Mouse (Mus musculus) hindbrain, embryonic 10.5 days (tissue): ENCODE data around the gene Ints6l. TPM values are rescaled to one million over a fixed set of nuclear protein-coding genes. Genes with fewer than 3 reads are reported as not detected.

Experiments
- DNase-seq: peaks from one replicate; pipeline ENCODE4 v3.0.0-alpha.2; 2017; ENCODE audit warnings: low spot score
- H3K27ac ChIP-seq: fragments of 300-500 bp; sonication (generic); 2 replicates; pipeline ENCODE4 v1.5.1; 2016; ENCODE audit warnings: mild to moderate bottlenecking, moderate library complexity
- H3K27me3 ChIP-seq: fragments of 300-500 bp; sonication (generic); 2 replicates; pipeline ENCODE4 v1.6.1; 2016; ENCODE audit warnings: mild to moderate bottlenecking; ENCODE audit not compliant: poor library complexity, insufficient read depth, severe bottlenecking
- H3K36me3 ChIP-seq: fragments of 300-500 bp; sonication (generic); 2 replicates; pipeline ENCODE4 v1.6.1; 2016; ENCODE audit warnings: mild to moderate bottlenecking, moderate library complexity
- H3K4me1 ChIP-seq: fragments of 300-500 bp; sonication (generic); replicated peaks from 2 replicates; pipeline ENCODE4 v1.6.1; 2016; ENCODE audit warnings: mild to moderate bottlenecking
- H3K4me3 ChIP-seq: fragments of 300-500 bp; sonication (generic); 2 replicates; pipeline ENCODE4 v1.5.1; 2016; ENCODE audit warnings: mild to moderate bottlenecking, moderate library complexity
- H3K9me3 ChIP-seq: fragments of 300-500 bp; sonication (generic); 2 replicates; pipeline ENCODE4 v1.6.1; 2016; ENCODE audit warnings: mild to moderate bottlenecking, moderate library complexity
- WGBS: fragments of 180-500 bp; shearing (Covaris S2); methylation state at CpG from one replicate; pipeline ENCODE4 v1.1.7; 2016; 5-methylcytosine and 5-hydroxymethylcytosine counted together
- polyA plus RNA-seq: library from polyadenylated mRNA; unstranded; fragments of >200 nt; fragmentation: Nextera tagmentation; extraction: Ambion mirVana; gene quantifications from 2 replicates; pipeline ENCODE4 v1.2.1, GENCODE M21; 2016

Gene Ints6l
- 19.4 and 23.9 TPM in 2 replicates for polyA plus RNA-seq

GRCm38 (mm10) chrX:56454671-56455371 lies at the start of gene Ints6l:
Gene Ints6l, plus strand, starts transcription at chrX:56454857.
- 0 out of 2 replicates have a peak, but pooled peaks cover 4% of the 10 kb centered on the region for H3K4me1 ChIP-seq
- peak within 1 kb of the TSS; percentile 95 for H3K27ac ChIP-seq
- H3K27me3 ChIP-seq: no peaks in the 10 kb centered on the region
- peak; percentile 75 for DNase-seq
- 16% methylated on average over 22 of the region's 22 CpGs for WGBS
- no peaks in the 10 kb centered on the region for H3K9me3 ChIP-seq
- no peaks in the 10 kb centered on the region for H3K36me3 ChIP-seq
- peak within 1 kb of the TSS; percentile 69 for H3K4me3 ChIP-seq

DNA sequence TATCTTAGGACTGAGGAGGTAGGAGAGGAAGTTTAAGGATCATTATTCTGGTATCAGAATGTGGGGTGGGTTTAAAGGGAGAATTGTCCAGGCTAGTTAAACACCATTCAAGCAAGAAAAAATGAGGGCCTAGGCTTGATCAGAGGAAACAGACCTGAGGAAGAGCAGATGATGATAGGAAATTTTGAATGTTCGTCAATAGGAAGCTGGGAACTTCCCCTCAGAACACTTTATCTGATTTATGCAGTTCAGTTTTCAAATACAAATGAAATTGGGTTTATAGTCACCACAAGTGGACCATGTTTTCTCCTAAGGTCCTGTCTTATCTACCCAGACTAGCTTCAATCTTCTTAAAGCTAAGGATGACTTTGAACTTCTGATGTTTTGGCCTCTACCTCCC lies 49.2 kb upstream of the Ints6l start:
- no peak overlapping the region for H3K27ac ChIP-seq
- H3K27me3 ChIP-seq: no peaks in the 10 kb centered on the region
- DNase-seq: no peak
- H3K4me1 ChIP-seq: no peaks in the 10 kb centered on the region
- 69% methylated on average over 1 of the region's 1 CpGs for WGBS
- H3K4me3 ChIP-seq: no peak overlapping the region
- no peaks in the 10 kb centered on the region for H3K36me3 ChIP-seq
- H3K9me3 ChIP-seq: no peaks in the 10 kb centered on the region

DNA sequence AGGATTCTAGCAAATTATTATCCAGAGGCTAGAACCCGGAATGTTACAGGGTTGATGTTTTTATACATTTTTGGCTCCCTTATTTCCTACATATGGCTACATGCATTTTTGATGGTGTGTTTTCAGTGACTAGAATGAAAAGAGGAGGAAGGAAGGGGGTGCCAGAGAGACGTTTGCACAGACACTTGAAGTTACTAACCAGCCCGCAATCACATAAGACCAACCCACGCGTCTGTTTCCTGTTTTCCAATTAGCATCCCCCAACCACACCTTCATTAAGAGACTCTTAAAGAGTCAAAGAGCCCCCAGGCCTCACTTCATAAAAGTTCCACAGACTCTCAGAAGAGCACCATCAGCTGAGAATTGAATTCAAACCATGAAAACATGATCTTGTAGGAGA lies 48.5 kb upstream of the Ints6l start:
- Histone ChIP-seq H3K27me3 (no peaks in the 10 kb centered on the region), H3K4me1 (no peaks in the 10 kb centered on the region), H3K36me3 (no peaks in the 10 kb centered on the region), H3K27ac (no peak overlapping the region), H3K4me3 (no peak overlapping the region), H3K9me3 (no peaks in the 10 kb centered on the region)
- no peak for DNase-seq
- 81% methylated on average over 5 of the region's 5 CpGs for WGBS

- H3K27ac ChIP-seq: no peak overlapping the region
- H3K4me3 ChIP-seq: no peak overlapping the region
- no peaks in the 10 kb centered on the region for H3K9me3 ChIP-seq
- no peak for DNase-seq
- no peaks in the 10 kb centered on the region for H3K4me1 ChIP-seq
- H3K36me3 ChIP-seq: no peaks in the 10 kb centered on the region
- H3K27me3 ChIP-seq: no peaks in the 10 kb centered on the region
- WGBS: 81% methylated on average over 3 of the region's 3 CpGs
These were observed 38.4 kb upstream of the Ints6l start for GRCm38 (mm10) chrX:56416277-56416676.

GRCm38 (mm10) chrX:56417541-56417940 lies 37.1 kb upstream of the Ints6l start:
- no peak for DNase-seq
- no peaks in the 10 kb centered on the region for H3K9me3 ChIP-seq
- no peak overlapping the region for H3K27ac ChIP-seq
- no peaks in the 10 kb centered on the region for H3K27me3 ChIP-seq
- 72% methylated on average over 4 of the region's 4 CpGs for WGBS
- no peaks in the 10 kb centered on the region for H3K4me1 ChIP-seq
- H3K4me3 ChIP-seq: no peak overlapping the region
- H3K36me3 ChIP-seq: no peaks in the 10 kb centered on the region

- Histone ChIP-seq H3K27ac (no peak overlapping the region), H3K4me1 (no peaks in the 10 kb centered on the region), H3K36me3 (no peaks in the 10 kb centered on the region), H3K27me3 (no peaks in the 10 kb centered on the region), H3K4me3 (no peak overlapping the region), H3K9me3 (no peaks in the 10 kb centered on the region)
- DNase-seq: no peak
- 39% methylated on average over 2 of the region's 2 CpGs for WGBS
These were observed 24.1 kb upstream of the Ints6l start for GRCm38 (mm10) chrX:56430601-56431000.

DNA sequence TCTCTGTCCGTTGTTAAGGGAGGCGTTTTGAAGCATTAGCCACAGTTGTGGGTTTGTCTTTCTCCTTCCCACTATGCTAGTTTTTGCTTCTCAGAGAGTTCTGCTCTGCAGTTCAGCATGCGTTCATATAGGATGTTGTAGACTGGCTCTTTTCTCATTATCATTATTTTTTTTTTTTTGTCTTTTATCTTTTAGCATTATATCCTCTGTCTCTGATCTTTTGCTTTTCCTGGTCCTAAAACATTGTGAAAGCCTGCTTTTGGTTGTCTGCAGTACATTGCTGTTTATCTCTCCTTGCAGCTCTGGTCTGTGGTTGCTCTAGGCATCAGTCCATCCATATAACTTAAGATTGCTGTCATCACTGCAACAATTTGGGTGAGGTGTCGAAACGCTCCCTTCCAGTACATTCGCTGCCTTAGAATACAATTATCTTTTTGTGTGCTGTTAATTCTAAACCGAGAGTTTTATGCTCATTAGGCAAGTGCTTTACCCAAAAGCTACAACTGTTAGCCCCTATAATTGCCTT lies 18.8 kb upstream of the Ints6l start:
- Histone ChIP-seq H3K4me3 (no peak overlapping the region), H3K4me1 (no peaks in the 10 kb centered on the region), H3K27me3 (no peaks in the 10 kb centered on the region), H3K27ac (no peak overlapping the region), H3K9me3 (no peaks in the 10 kb centered on the region), H3K36me3 (no peaks in the 10 kb centered on the region)
- WGBS: 75% methylated on average over 7 of the region's 7 CpGs
- no peak for DNase-seq

DNA sequence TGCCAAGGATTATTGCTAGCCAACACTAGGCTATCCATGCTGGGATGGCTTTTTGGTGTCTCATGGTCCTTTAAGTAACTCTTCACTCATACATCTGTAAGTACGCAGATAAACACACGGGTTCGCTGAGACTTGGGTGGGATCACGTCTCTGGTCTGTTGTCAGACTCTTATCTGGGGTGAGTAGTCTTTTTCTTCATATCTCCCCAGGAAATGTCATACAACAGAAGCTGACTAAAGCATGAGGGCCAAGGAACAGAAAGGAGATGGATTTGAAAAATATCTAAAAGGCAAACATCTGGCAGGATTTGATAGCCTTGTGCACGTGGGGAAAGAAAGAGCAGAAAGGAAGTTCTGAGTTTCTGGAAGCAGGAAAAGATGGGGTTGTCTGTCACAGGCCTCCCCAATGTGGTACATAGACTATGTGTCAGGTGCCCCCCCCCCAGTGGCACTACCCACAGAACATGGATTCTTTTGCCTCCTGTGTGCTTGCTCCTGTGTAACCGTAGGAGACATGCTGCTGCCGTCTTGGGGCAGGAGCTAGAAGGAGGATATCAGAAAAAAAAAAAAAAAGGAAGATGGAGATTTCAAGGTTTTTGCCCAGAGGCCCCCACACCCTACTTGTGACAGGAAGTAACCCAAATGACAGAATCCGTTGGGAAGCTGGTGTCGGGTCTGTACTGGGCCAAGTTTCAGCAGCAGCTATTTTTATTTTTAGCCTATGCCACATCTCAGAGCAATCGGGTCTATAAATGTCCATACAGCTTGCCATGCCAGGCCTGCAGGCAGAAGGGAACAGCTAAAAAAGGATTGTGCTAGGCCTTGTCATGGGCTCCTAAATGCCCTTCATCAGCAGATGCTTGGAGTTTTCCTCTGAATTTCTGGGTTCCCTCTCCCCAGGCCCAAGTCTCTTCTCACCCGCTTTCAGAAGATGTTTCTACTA lies 7.9 kb upstream of the Ints6l start:
- 88% methylated on average over 11 of the region's 11 CpGs for whole genome bisulfite sequencing
- H3K4me1 ChIP-seq: no peaks in the 10 kb centered on the region
- DNase-seq: no peak
- no peaks in the 10 kb centered on the region for H3K27me3 ChIP-seq
- H3K27ac ChIP-seq: no peak overlapping the region
- H3K9me3 ChIP-seq: no peaks in the 10 kb centered on the region
- no peaks in the 10 kb centered on the region for H3K36me3 ChIP-seq
- no peak overlapping the region for H3K4me3 ChIP-seq

- Histone ChIP-seq H3K9me3 (no peaks in the 10 kb centered on the region), H3K4me3 (no peak within 1 kb of the TSS), H3K36me3 (no peaks in the 10 kb centered on the region), H3K27me3 (no peaks in the 10 kb centered on the region), H3K27ac (no peak within 1 kb of the TSS), H3K4me1 (no peaks in the 10 kb centered on the region)
- WGBS: 75% methylated on average over 4 of the region's 4 CpGs
- DNase-seq: no peak
These were observed 7.1 kb upstream of the Ints6l start, which contains the start of gene Gm2174 for GRCm38 (mm10) chrX:56447524-56448015. Gene Gm2174, plus strand, starts transcription at chrX:56447965.

DNA sequence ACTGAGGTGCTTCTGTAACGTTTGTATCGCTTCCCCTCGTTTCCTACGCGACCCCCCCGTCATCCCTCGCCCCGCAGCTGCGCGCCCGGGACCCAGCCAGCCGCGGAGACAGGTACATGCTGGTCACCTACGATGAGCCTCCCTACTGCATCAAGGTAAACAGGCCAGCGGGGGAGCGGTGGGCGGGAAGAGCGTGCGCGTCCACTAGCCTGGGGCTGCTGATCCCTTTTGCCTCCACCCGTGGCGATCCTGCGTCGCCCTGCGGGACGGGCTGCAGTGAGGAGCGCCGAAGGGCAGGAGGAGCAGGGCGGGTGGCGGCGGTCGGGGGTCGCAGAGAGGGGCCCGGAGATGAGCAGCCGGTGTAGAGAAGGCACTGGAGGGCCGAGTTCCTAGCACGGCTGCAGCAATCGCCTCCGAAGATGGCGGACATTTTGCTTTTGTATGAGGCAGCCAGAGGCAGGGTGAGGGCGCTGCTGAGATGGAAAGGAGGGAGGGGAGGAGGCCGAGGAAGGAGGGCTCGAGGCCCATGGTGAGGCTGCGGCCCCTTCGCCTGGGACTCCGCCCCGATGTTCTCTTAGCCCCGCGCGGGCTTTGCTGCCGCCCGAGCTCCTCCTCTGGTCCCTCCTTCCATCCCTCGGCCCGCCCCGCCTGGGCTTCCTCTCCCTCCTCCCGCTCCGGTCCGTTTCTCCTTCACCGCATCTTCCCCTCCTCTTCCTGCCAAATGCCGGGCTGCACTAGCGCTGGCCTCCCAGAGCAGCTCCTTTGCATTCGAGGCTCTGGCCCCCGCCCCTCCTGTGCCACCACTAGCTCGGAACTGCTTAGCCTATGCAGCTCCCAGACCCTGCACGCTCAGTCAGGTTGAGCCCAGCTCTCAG lies 952 bp downstream of the Ints6l start:
- no peaks in the 10 kb centered on the region for H3K27me3 ChIP-seq
- DNase-seq: peak; percentile 86
- H3K9me3 ChIP-seq: no peaks in the 10 kb centered on the region
- 12% methylated on average over 59 of the region's 65 CpGs for WGBS
- H3K36me3 ChIP-seq: 0 out of 2 replicates have a peak, but pooled peaks cover 4% of the 10 kb centered on the region
- H3K27ac ChIP-seq: peak overlapping the region; percentile 95
- H3K4me1 ChIP-seq: 0 out of 2 replicates have a peak, but pooled peaks cover 4% of the 10 kb centered on the region
- peak overlapping the region; percentile 69 for H3K4me3 ChIP-seq

GRCm38 (mm10) chrX:56456379-56456778 lies 1.7 kb downstream of the Ints6l start:
- H3K9me3 ChIP-seq: no peaks in the 10 kb centered on the region
- 20% methylated on average over 8 of the region's 8 CpGs for WGBS
- 0 out of 2 replicates have a peak, but pooled peaks cover 4% of the 10 kb centered on the region for H3K36me3 ChIP-seq
- DNase-seq: no peak
- peak overlapping the region; percentile 95 for H3K27ac ChIP-seq
- no peaks in the 10 kb centered on the region for H3K27me3 ChIP-seq
- 0 out of 2 replicates have a peak, but pooled peaks cover 4% of the 10 kb centered on the region for H3K4me1 ChIP-seq
- H3K4me3 ChIP-seq: peak overlapping the region; percentile 69
